Mouse (Mus musculus) urinary bladder, postnatal 4 days (tissue): Measurements from ENCODE around the gene Pdzd8.
A peak's percentile ranks its signal among the peaks of the same experiment; 100 is the strongest.

ENCODE experiments used
- DNase-seq, 2 experiments: peaks; one replicate each; pipeline ENCODE4 v3.0.0; 2021 to 2022; ENCODE audit warnings: low spot score in 2 of 2

The Pdzd8 gene

DNA sequence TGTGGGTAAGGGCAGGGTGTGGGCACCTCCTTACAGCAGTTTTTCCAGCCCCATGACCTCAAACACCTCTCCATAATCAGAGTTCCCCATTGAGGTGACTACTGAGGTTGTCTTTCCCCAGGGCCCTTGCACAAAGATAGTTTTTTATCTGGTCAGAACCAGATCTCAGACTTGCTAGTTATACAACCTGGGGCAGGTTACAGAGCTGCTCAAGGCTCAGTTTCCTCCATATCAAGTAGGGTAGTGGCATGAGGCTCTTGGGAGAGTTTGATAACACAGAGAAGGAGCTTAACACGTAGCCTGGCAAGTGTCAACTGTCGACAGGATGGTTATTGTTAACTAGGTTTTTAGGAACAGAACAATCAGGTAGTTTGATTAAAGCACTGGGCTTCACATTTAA is 9.3 kb upstream of the Pdzd8 start:
- DNase-seq: no peak

DNA sequence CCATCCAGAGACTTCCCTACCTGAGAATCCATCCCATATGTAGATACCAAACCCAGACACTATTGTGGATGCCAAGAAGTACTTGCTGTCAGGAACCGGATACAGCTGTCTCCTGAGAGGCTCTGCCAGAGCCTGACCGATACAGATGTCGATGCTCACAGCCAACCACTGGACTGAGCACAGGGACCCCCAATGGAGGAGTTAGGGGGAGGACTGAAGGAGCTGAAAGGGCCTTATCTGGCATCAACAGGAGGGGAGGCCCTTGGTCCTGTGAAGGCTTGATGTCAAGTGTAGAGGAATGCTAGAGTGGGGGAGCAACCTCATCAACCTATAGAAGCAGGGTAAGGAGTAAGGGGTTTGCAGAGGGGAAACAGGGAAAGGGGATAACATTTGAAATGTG is 7.2 kb upstream of the Pdzd8 start:
- no peak for DNase-seq

DNA sequence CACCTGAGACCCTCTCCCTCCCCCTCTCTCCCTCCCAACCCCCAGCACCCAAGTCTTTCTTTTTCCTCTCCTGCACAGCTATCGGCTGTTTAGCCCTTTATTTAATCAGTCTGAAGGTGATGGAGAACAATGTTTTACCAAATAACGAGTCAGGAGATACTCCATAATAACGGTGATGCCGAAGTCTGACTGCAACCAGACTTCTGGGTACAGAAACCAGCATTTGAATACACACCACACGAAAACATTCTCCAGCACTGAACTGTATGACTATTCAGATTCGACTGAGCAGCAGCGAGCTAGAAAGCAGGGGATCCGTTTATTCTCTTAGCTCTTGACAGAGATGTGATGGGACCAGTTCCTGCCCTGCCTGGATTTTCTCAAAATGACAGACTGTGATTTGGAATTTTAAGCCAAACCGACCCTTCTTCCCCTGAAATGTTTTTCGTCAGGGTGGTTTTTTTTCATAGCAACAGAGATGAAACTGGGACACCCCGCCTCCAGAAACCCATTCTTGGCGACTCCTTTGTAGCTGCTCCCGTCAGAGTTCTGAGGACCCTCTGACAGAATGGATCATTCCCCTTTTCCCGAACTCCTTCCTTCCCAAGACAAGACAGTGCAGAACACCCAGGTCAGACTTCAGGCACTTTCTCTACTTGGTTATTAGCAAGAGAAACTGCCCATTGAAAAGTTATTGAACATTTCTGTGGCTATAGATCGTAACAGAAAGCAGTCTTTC is 5.7 kb upstream of the Pdzd8 start:
- no peak for DNase-seq

DNA sequence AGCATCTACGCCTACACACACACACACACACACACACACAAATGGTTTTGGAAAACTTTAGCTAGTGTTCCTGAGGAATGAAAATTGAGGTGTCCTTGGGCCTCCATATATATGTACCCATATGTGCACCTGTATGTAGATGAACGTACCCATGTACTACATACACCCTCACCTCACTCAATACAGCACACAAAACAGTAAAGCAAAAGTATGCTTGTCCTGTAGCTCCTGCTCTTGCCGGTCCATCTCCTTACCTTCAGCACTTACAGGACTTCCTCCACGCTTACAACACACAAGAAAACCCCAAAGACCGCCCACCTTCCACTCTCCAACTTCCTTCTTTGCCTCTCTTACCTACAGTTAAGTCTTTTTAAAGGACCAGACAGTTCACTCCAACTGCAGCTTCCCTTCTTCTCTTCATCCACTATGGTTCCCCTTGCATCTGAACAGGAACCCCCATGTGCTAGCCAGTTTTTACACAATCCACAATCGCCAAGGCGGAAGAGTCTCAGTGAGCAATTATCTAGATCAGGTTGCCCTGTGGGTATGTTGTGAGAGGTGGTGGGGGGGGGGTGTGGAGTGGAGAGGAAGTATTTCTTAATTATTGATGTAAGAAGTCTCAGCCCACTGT is 4.8 kb upstream of the Pdzd8 start:
- DNase-seq: no peak

DNA sequence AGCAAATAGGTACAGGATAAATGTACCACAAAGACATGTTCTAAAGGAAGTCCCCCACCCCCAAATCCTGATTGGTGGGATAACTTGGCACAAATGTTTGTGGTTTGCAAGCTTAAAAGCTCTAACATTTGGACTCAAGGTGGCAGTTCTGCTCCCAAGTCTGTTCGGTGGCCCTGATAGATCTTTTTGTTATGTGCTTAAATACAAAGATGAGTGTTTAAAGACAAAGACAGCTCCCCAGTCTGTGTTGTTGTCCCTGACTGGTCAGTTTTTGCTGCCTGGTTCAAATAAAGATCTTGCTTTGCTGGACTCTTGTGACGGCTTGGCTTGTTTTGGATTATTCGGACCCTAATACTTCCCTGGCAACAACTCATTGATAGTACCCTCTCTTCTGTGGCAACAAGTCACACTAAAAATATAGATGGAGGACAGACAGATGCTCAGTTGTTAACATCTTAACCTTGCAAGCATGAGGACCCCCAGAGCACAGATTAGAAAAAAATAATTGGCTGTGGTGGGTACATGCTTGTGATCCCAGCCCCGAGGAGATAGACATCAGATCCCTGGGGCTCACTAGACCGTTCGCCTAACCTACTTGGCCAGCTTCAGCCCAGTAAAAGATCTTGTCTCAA is 3.9 kb upstream of the Pdzd8 start:
- DNase-seq: no peak

DNA sequence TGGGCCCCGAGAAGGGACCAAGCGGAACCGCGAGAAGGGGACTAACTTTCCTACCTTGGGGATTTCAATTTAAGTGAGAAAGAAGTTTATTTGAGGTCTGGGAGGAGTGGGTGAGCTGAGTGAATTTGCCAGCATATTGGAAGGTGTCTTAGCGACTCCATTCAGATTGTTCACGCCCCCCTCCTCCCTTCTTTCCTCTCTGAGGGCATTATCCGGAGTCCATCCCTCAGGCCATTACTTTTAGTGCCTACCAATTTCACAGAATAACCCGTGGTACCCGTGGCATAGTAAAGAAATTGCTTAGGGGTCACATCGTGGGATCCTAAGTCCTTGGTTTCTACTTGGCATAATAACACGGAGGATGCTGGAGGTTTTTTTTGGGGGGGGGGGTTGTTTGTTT is 745 bp upstream of the Pdzd8 start:
- DNase-seq: no peak

DNA sequence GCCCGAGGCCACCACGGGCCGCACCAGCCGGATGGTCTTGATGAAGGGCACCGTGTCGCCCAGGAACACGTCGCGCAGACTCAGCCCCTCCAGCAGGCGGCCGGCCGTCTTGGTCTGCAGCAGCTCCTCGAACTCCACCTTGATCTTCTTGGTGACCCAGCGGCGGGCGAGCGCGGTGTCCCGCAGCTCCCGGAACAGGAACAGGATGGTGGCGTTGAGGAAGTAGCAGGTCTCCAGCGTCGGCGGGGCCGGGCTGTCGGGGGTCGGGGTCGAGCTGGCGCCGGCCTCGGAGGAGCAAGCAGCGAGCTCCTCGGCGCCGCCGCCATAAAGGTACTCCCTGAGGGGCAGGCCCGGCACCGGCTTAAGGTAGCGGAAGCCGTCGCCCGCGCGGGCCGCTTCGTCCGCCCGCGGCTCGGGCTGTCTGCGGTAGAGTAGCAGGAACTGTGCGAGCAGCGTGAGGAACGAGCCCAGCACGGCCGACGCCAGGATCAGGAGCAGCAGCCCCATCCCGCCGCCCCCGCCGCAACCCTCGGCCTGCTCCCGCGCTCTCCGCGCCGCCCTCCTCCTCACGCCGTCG is 411 bp downstream of the Pdzd8 start:
- DNase-seq: peak in 1 of 2 experiments; percentile 49

DNA sequence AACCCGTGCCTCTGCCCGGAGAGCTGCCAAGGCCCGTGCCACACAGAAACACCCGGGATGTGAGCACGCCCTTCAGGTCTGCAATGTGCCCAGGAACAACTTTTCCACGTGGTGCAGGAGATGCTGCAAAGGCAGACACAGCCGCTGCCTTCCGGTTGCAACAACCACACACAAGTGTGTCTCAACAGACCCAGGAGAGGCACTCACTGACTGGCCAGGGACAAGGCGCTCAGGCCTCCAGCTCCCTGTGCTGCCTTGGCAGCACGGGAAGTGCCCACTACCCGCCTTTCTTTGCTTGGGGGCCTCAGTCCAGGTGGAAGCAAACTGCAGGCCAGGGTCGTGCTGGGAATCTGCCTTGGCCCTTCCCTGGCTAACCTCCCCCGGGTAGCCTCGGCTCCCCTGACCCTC is 1.3 kb downstream of the Pdzd8 start:
- DNase-seq: no peak

DNA sequence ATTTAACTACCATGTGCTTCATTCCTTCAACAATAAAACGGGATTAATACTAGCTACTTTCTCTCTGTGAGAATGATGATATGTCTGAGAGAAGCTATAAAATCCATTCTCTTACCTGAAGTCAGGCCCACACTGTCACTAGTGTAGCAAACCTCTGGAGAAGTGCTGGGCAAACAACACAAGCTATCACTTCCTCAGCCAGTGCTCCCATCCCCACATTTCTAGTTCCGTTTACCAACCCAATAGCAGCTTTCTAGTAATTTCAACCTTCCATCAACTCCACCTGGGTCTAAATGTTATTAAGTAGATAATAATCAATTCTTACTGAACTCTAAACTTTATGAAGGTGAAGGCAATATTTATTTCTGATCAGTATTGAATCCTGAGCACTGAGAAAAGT is 2.6 kb downstream of the Pdzd8 start:
- no peak for DNase-seq

DNA sequence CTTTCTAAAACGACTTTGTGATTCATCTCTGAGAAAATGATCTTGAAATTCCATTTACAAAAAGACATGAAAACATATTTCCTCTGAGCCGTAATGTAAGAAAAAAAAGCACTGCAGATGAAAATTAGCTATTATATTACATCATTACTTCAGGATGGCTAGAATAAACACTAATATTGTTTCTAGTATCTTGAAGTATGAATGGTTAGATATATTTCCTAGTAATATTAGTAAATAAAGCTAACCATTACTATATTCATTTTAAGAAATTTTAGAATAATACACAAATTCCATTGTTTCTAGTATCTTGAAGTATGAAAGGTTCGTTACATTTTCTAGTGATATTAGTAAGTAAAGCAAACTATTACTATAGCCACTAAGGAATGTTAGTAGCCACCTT is 5.7 kb downstream of the Pdzd8 start:
- DNase-seq: no peak

DNA sequence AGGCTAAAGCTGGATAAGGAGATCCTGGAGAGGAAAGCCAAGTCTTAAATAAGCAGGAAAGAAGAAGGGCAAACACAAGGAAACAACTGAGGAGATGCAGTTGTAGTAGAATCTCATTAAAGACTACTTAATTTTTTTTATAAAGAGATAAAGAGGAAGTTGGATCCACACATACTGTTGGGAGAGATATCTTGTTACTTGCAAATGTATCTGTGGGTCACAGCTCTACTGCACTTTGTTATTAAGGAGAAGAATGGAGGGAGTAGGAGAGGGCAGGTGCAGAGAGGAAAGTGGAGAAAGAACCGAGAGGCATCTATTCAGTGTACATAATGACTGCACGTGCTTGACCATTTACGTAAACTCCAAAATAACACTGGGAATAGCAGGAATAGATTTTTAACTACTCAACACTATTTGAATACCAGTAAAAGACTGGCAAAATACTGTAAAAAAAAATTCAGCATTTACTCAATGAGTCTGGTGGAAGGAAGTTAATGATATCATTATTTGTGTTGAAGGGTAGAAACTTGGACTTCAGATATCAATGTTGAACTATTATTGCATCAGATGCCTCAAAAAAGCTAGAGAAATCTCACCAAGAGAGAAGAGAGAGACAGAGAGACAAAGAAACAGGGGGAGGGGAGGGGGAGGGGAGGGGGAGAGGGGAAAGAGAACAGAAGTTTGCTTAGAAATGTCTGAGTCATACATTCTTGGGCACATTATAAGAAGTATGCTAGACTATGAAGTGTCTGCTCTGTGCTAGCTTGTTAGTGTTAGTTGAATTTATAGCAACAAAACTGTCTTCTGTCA is 7.5 kb downstream of the Pdzd8 start:
- DNase-seq: no peak

DNA sequence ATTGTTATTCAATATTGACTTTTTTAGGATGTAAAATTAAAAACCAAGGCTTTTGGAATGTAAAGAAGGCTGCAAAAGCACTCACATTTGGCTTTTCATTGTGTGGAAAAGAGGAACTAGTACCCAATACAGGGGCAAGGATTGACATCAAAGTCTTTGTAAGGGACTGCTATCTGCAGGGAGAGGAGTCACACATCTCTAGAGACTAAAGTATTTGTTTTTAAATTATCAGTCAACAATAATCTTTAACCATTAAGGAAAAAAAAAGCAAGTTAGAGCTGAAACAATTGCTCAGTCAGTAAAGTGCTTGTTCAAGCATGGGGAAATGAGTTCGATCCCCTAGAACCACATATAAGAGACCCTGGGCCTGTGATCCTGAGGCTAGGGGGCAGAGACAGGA is 8.9 kb downstream of the Pdzd8 start:
- no peak for DNase-seq

DNA sequence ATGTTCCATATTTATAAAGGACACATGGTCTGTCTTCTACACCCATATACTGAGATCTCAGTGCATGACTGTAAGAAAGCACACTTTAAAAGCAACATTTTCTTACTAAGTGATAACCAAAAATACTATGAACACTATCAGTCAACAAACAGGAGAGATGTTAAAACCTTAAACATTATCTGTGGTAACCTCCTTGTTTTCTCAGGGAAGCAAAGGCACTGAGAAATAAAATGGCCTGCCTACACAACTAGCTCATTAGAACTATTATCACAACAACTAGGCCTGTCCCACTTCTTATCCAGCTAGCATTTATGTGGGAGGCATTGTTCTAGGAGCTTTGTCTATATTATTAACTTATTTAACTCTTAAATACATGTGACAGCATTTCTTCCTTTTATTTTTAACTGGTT is 14.8 kb downstream of the Pdzd8 start:
- no peak for DNase-seq

DNA sequence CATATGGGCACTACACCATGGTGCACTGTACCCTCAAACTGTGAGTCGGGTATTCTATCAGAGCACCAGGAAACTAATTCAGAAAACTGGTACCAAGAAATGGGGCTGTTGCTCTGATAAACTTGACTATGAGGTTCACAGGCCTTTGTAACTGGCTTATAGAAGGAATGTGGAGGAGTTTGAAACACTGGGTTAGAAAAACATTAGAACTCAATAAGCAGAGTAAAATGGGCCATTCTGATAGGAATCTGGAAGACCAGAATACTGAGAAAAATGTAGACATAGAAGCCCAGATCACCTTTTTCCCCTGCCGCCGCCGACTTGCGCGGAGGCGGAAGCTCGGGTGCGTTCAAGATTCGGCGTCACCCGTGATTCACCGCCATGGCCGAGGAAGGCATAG is 23.6 kb downstream of the Pdzd8 start, which contains the start of gene Rps12-ps3:
Gene Rps12-ps3, plus strand, starts transcription at position 301 of the 400 bp plus-strand sequence.
- no peak for DNase-seq

DNA sequence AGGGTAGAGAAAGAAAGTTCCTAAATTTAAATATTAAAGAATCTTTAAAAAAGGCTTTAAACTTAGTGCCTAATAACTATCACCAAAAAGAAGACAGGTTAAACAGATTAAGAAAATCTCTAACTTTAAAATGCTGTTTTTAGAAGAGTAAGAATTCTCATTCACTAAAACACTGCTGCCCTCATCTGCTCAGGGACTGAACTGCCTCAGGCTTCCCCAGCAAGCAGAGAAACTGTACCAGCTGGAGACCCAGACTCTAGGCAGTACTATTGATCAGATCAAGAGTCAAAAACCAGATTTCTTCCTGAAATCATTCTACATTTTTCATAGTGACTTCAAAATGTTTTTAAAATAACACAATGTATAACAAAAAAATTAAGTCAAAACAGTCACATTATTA is 29.0 kb downstream of the Pdzd8 start:
- DNase-seq: no peak

DNA sequence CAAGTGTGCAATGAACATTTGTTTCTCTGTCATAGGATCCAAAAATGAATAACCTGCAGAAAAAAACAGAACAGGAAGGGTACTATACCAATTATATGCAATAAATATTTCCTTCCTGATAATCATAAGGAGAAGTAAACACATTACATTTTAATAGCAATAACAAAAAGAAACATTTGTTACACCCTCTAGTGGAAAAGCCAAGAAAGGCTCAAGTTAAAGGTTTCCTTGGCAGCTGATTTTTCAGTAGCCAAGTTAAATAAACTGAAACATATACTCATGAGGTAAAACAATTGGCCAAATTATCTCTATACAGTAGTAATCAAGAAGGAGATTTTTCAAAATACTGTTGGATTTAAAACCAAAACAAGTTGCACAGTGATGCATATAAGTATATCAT is 30.3 kb downstream of the Pdzd8 start:
- DNase-seq: no peak

DNA sequence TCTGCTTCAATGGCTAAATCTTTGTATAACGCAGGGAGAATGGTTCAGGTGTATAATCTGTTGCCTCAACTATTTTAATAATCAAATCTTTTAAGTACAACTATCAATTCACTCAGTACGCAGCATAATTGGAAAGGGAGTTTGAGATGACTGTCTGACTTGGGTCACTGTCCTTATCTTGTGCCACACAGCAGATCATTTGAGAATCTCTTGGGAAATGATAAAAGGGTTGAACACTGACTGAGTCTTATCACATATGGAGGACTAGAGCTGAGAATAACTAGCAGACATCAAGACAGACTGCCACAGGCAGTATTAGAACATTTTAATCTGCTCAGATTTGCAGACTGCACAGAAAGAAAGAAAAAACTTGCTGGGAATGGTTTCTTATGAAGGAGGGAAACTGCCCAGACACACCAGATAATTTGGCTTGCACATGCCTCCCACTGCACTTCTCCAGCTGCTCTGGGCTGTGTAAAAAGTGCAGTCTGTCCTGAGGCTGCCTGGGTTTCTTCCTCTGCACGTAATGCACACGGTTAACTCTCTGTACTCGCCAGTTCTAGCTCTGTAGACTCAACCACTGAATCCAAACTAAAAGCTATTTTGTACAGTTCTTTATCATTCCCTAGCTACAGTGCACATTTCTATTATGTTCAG is 53.3 kb downstream of the Pdzd8 start:
- no peak for DNase-seq

DNA sequence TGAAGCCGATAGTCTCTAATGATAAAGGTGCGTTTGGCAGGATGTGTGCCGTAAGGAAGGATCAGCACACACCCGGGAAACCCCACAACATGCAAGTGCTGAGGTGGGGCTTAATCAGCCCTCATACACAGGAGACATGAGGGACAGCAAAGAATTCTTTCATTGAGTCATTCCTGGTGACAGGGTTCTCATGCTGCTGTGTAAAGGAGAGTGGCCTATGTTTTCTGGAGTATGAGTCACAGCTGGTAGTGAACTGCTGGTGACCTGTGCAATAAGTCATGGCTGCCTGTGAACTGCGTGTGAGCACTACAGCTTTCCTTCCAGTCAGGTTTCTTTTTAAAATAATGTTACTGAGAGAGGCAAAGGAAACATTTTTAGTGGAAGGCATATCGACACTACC is 55.8 kb downstream of the Pdzd8 start:
- no peak for DNase-seq

DNA sequence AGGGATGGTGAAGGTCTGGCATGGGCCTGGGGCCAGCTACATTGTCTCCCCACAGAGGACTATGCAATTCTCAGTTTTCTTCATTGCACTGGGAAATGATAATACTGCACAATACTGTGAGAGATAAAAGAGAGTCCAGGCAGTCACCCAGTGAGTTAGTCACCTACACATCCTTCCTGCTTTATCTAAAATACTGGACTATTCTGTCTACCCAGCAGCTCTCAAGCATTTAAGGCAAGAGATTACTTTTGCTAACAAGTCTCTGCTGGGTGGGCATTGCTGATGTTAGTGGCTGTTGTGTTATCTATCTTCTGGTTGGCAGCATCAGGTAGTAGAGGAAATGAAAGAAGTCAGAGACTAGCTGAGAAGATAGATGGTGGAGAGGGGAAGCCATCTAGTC is 56.5 kb downstream of the Pdzd8 start:
- DNase-seq: no peak

DNA sequence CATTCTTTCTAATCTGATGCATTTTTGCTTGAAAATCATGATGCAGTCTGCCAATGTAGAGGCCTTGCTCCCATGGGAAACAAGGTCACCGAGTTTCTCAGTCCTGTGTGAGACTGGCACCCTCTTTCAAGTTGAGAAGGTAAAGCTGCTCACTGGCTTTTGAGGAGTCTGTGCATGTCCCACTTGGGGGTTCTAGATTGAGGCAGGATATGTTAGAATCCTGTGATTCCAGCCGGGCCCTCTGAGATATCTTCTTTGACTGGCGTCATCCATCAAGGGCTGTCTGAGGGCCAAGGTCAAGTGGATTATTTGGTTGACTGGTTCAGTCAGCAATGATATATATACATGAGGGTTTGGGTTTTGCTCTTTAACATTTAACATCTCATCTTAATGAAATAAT is 63.6 kb downstream of the Pdzd8 start:
- DNase-seq: no peak

DNA sequence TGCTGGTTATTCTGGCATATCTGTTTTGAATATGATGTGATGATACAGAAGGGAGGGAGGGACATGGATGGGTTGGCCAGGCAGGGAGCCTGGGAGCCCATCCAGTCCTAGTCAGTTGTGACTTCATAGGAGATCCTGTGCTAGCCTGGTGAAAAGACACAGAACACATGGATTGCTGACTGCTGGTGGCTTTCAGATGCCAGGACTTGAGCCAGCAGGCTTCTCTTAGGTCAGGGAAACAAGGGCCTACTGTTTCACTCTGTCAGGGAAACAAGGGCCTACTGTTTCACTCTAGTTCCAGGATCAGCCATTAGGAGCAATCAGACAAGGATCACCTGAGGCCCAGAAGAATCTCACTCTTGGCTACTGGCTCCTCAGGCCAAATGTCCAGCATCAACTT is 64.7 kb downstream of the Pdzd8 start:
- no peak for DNase-seq

DNA sequence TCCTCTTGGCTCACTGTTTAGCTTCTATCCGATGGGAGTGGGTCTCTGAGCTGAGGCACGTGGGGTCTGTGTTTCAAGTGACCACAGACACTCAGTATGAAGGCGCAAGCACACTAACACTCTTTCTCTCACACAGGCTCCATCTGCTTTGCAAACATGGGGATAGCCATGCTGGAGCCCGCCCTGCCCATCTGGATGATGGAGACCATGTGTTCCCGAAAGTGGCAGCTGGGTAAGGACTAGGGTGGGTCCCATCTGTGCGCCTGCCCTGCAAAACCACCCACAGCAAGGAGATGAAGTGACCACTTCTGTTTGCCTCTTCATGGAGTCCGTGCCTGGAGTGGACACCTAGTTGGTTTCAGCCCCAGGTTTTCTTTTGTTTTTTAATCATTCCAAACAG is 69.2 kb downstream of the Pdzd8 start:
- DNase-seq: no peak
